Mouse (Mus musculus) hindbrain, postnatal 0 days (tissue): Measurements from ENCODE around the gene Zfp53. TPM values are rescaled to one million over a fixed set of nuclear protein-coding genes. Genes with fewer than 3 reads are reported as not detected.

Experiments
- ATAC-seq: fragments of 200-750 bp; cut with Nextera tagmentation; 2 replicates; pipeline ENCODE4 v1.8.0; 2017; ENCODE audit warnings: mild to moderate bottlenecking, moderate TSS enrichment, moderate library complexity
- DNase-seq: peaks from one replicate; pipeline ENCODE4 v3.0.0-alpha.2; 2015; ENCODE audit warnings: low spot score
- H3K27ac ChIP-seq: fragments of 300-500 bp; sonication (generic); 2 replicates; pipeline ENCODE4 v1.5.1; 2014; ENCODE audit warnings: mild to moderate bottlenecking
- H3K27me3 ChIP-seq: fragments of 300-500 bp; sonication (generic); 2 replicates; pipeline ENCODE4 v1.6.1; 2014; ENCODE audit warnings: low read length, mixed read lengths; ENCODE audit not compliant: insufficient read depth
- H3K36me3 ChIP-seq: fragments of 300-500 bp; sonication (generic); 2 replicates; pipeline ENCODE4 v1.6.1; 2014; ENCODE audit warnings: low read length, mixed read lengths; ENCODE audit not compliant: insufficient read depth
- H3K4me1 ChIP-seq: fragments of 300-500 bp; sonication (generic); 2 replicates; pipeline ENCODE4 v1.6.1; 2014; ENCODE audit warnings: antibody characterized with exemption, low read length, mixed read lengths; ENCODE audit not compliant: insufficient read depth
- H3K4me2 ChIP-seq: fragments of 300-500 bp; sonication (generic); 2 replicates; pipeline ENCODE4 v1.6.1; 2014; ENCODE audit warnings: low read depth, mild to moderate bottlenecking, low read length, moderate library complexity, mixed read lengths
- H3K4me3 ChIP-seq: fragments of 300-500 bp; sonication (generic); 2 replicates; pipeline ENCODE4 v1.5.1; 2014; ENCODE audit warnings: low read length
- H3K9ac ChIP-seq: fragments of 300-500 bp; sonication (generic); replicated peaks from 2 replicates; pipeline ENCODE4 v1.6.1; 2014; ENCODE audit warnings: mild to moderate bottlenecking, low read length, moderate library complexity, mixed read lengths
- H3K9me3 ChIP-seq: fragments of 300-500 bp; sonication (generic); 2 replicates; pipeline ENCODE4 v1.6.1; 2016; ENCODE audit warnings: low read length, mixed read lengths
- CTCF ChIP-seq: IDR thresholded peaks from 2 replicates; pipeline ENCODE4 v1.5.1; 2016; ENCODE audit warnings: antibody characterized with exemption, control low read depth, low read depth
- WGBS: fragments of 180-500 bp; shearing (Covaris S2); extraction: QIAGEN DNeasy Blood & Tissue Kit; methylation state at CpG from one replicate; pipeline ENCODE4 v1.1.7; 2014; 5-methylcytosine and 5-hydroxymethylcytosine counted together
- polyA plus RNA-seq: library from polyadenylated mRNA; unstranded; fragments of >200 nt; fragmentation: Nextera tagmentation; extraction: Ambion mirVana; gene quantifications from 2 replicates; pipeline ENCODE4 v1.2.1, GENCODE M21; 2015
- total RNA-seq: library from RNA; depleted of rRNA; stranded (reverse); fragments of >200 nt; gene quantifications from 2 replicates; pipeline ENCODE4 v1.2.3, GENCODE M21; 2014

Zfp53 gene
- total and polyA plus RNA-seq, 2 experiments from 2014 or later = 3.1 to 7.9 TPM

- Histone ChIP-seq H3K4me3 (no peak overlapping the region), H3K27me3 (no peaks in the 10 kb centered on the region), H3K36me3 (peaks cover 14% of the 10 kb centered on the region), H3K9me3 (no peaks in the 10 kb centered on the region), H3K4me1 (no peaks in the 10 kb centered on the region), H3K9ac (no peak overlapping the region), H3K4me2 (no peak overlapping the region), H3K27ac (no peak overlapping the region)
- no peak for TF ChIP-seq CTCF
- ATAC-seq (no peak), DNase-seq (no peak)
- WGBS = 95% methylated on average over 1 of the region's 1 CpGs
Observed at GRCm38 (mm10) chr17:21504524-21504923, 15.7 kb downstream of the Zfp53 start.

GRCm38 (mm10) chr17:21506258-21506657 lies 17.5 kb downstream of the Zfp53 start:
- Histone ChIP-seq H3K4me2 (no peak overlapping the region), H3K27me3 (no peaks in the 10 kb centered on the region), H3K27ac (no peak overlapping the region), H3K4me1 (no peaks in the 10 kb centered on the region), H3K4me3 (no peak overlapping the region), H3K9me3 (no peaks in the 10 kb centered on the region), H3K9ac (no peak overlapping the region), H3K36me3 (peaks cover 14% of the 10 kb centered on the region)
- no peak for TF ChIP-seq CTCF
- WGBS = 94% methylated on average over 3 of the region's 3 CpGs
- DNase-seq (no peak), ATAC-seq (no peak)

- no peak for TF ChIP-seq CTCF
- no peak overlapping the region for H3K27ac ChIP-seq
- H3K9me3 ChIP-seq = no peaks in the 10 kb centered on the region
- DNase-seq = no peak
- H3K36me3 ChIP-seq = peaks cover 14% of the 10 kb centered on the region
- no peaks in the 10 kb centered on the region for H3K27me3 ChIP-seq
- H3K4me2 ChIP-seq = no peak overlapping the region
- H3K9ac ChIP-seq = no peak overlapping the region
- no peak overlapping the region for H3K4me3 ChIP-seq
- H3K4me1 ChIP-seq = no peaks in the 10 kb centered on the region
- ATAC-seq = no peak
Observed at GRCm38 (mm10) chr17:21509756-21510155, 21.0 kb downstream of the Zfp53 start.

GRCm38 (mm10) chr17:21515403-21516105 lies 26.8 kb downstream of the Zfp53 start:
- Histone ChIP-seq H3K9ac (no peak overlapping the region; the same call in 1 of the 2 replicates), H3K27ac (peak overlapping the region; percentile 81), H3K4me2 (peak overlapping the region; percentile 75), H3K9me3 (no peaks in the 10 kb centered on the region), H3K36me3 (no peaks in the 10 kb centered on the region), H3K4me3 (peak overlapping the region; percentile 48), H3K27me3 (no peaks in the 10 kb centered on the region), H3K4me1 (no peaks in the 10 kb centered on the region)
- ATAC-seq = peak; percentile 73
- peak; percentile 93 for DNase-seq
- 1% methylated on average over 8 of the region's 8 CpGs for WGBS
- peak; percentile 77 for TF ChIP-seq CTCF

- WGBS = under 1% methylated on average over 37 of the region's 37 CpGs
- Histone ChIP-seq H3K27me3 (no peaks in the 10 kb centered on the region), H3K4me1 (no peaks in the 10 kb centered on the region), H3K9ac (peak overlapping the region; percentile 39), H3K27ac (peak overlapping the region; percentile 81), H3K4me3 (peak overlapping the region; percentile 48), H3K36me3 (no peaks in the 10 kb centered on the region), H3K4me2 (peak overlapping the region; percentile 75), H3K9me3 (no peaks in the 10 kb centered on the region)
- TF ChIP-seq CTCF = no peak
- peak; percentile 96 for ATAC-seq
- peak; percentile 82 for DNase-seq
Observed at GRCm38 (mm10) chr17:21516201-21517129, 27.7 kb downstream of the Zfp53 start.

- no peak for ATAC-seq
- 32% methylated on average over 4 of the region's 4 CpGs for WGBS
- H3K9me3 ChIP-seq = no peaks in the 10 kb centered on the region
- H3K27ac ChIP-seq = peak overlapping the region; percentile 81
- no peak for DNase-seq
- peak overlapping the region; percentile 48 for H3K4me3 ChIP-seq
- TF ChIP-seq CTCF = no peak
- peak overlapping the region; percentile 39 for H3K9ac ChIP-seq
- H3K4me2 ChIP-seq = peak overlapping the region; percentile 75
- H3K27me3 ChIP-seq = no peaks in the 10 kb centered on the region
- H3K4me1 ChIP-seq = no peaks in the 10 kb centered on the region
- no peaks in the 10 kb centered on the region for H3K36me3 ChIP-seq
Observed at GRCm38 (mm10) chr17:21517130-21517671, 28.4 kb downstream of the Zfp53 start.
